In the genomic region with DNA sequence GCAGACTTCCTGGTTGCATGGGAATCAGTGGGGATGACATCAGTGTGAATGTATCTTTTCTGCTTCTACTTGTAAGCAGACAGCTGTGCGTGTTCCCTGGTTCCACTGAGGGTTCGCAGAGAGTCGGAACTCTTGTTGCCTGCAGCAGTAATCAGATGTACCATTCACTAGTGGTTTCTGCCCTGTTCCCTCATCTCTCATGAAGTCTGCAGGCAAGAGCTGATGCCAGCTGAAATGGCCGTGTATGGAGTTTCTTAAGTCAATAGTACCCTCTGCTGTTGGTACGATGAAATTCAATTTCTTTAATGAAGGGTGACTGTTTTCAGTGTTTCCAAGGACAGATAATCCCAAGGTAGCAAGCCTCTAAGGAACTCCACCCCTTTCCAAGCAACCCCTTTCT, we compare ENCODE assay signal across 8 mouse cellular contexts. TPM values are rescaled to one million over a fixed set of nuclear protein-coding genes. Genes with fewer than 3 reads are reported as not detected.
DNase-seq lines count a peak whose midpoint lies in the region; ATAC-seq and TF ChIP-seq lines count a peak whose summit lies in the region.

No protein-coding gene starts in this region.

- ATAC-seq in hematopoietic stem cell, adult 5-6 weeks (replicated peaks in 1 of 2; ENCODE audit: insufficient read depth in 1 of 2, low FRiP score in 2 of 2, low TSS enrichment in 1 of 2, low read depth in 1 of 2, poor library complexity in 2 of 2, severe bottlenecking in 2 of 2) = peak; percentile 60 to 65; a peak in 3 of 4 replicates

- DNase-seq in gastrocnemius, adult 2 months = no peak
- DNase-seq in gastrocnemius, postnatal 25 days = no peak
- peak; percentile 60 for DNase-seq in ES-CJ7 (ENCODE audit: low read depth, low spot score)
- peak; percentile 27 to 37 for DNase-seq in cerebellum, postnatal 25 days
- peak; percentile 14 to 36 for DNase-seq in left cerebral cortex, postnatal 36 days (ENCODE audit: low spot score in 2 of 2)
- DNase-seq in right cerebral cortex, postnatal 36 days (ENCODE audit: low spot score in 2 of 2) = peak; percentile 5 to 13
- DNase-seq in urinary bladder, postnatal 4 days (ENCODE audit: low spot score in 2 of 2) = no peak

- no peak overlapping the region for H3K4me3 ChIP-seq in gastrocnemius, adult 2 months

- peak; percentile 62 for TF ChIP-seq CTCF in gastrocnemius, adult 2 months (IDR thresholded peaks at IDR 0.05)

- no peak overlapping the region for H3K27ac ChIP-seq in gastrocnemius, adult 2 months

- intact Hi-C loops in gastrocnemius, adult 2 months (cut with DNase I) = loop anchor here (1.0 to 10.0 kb wide), 3 partner anchors 161 to 562 kb away; no protein-coding TSS in a partner anchor
- intact Hi-C loops in left cerebral cortex, postnatal 36 days (cut with DNase I) = loop anchor here (1.0 to 10.0 kb wide), 3 partner anchors 161 to 750 kb away; no protein-coding TSS in a partner anchor

RNA-seq across cellular contexts. Expression of a gene that starts 38.4 kb away (rescaled TPM):
- total RNA-seq in gastrocnemius, adult 2 months (2021) = 1 to 10 TPM; 1.6 to 4.1 TPM
- 1 to 10 TPM; 3.3 to 4.6 TPM for total RNA-seq in gastrocnemius, postnatal 25 days (2021)
- 4.6 and 6.6 TPM in 2 replicates for total RNA-seq in hematopoietic stem cell, adult 5-6 weeks (2017)
- 1 to 10 TPM; 3.4 to 6.0 TPM for total RNA-seq in left cerebral cortex, postnatal 36 days (2021)

Comparison
In these comparisons a context has a peak if more than half of its experiments do, and no peak if none do; other contexts are left out.
1. DNase-seq: peak in ES-CJ7 (single experiment), cerebellum, postnatal 25 days (2 of 2), left cerebral cortex, postnatal 36 days (2 of 2) and right cerebral cortex, postnatal 36 days (2 of 2); none in gastrocnemius, adult 2 months (single experiment), gastrocnemius, postnatal 25 days (single experiment) and urinary bladder, postnatal 4 days (0 of 2).